ENCODE assay signal across 8 mouse cellular contexts in genomic region chr3:103420621-103421274, GRCm38 (mm10).
DNase-seq lines count a peak whose midpoint lies in the region; ATAC-seq and TF ChIP-seq lines count a peak whose summit lies in the region.

No protein-coding gene starts in this region.

- no peaks in the 10 kb centered on the region for H3K4me1 ChIP-seq in forebrain, postnatal 0 days (ENCODE audit: insufficient read depth)
- peaks cover 26% of the 10 kb centered on the region for H3K4me1 ChIP-seq in limb, embryonic 10.5 days
- H3K4me1 ChIP-seq in stomach, embryonic 16.5 days (ENCODE audit: control insufficient read depth, insufficient read depth, low read length), result peaks cover 17% of the 10 kb centered on the region

- peak; percentile 64 for ATAC-seq in forebrain, postnatal 0 days
- no peak for ATAC-seq in stomach, embryonic 16.5 days (ENCODE audit: insufficient read depth, low FRiP score)

- no peak overlapping the region for H3K4me3 ChIP-seq in forebrain, postnatal 0 days (ENCODE audit: low read depth, low read length)
- no peak overlapping the region for H3K4me3 ChIP-seq in limb, embryonic 10.5 days
- no peak overlapping the region for H3K4me3 ChIP-seq in stomach, embryonic 16.5 days (replicated peaks; ENCODE audit: low read length)

- no peaks in the 10 kb centered on the region for H3K36me3 ChIP-seq in forebrain, postnatal 0 days (ENCODE audit: insufficient read depth)
- no peaks in the 10 kb centered on the region for H3K36me3 ChIP-seq in limb, embryonic 10.5 days
- H3K36me3 ChIP-seq in stomach, embryonic 16.5 days (ENCODE audit: control insufficient read depth, insufficient read depth, low read length), result no peaks in the 10 kb centered on the region

- WGBS in forebrain, postnatal 0 days, result 39% methylated on average over 12 of the region's 12 CpGs
- 81% methylated on average over 12 of the region's 12 CpGs for WGBS in limb, embryonic 10.5 days
- WGBS in stomach, embryonic 16.5 days, result 54% methylated on average over 12 of the region's 12 CpGs

- DNase-seq in right cerebral cortex, postnatal 10 days (ENCODE audit: low spot score in 2 of 2), result peak; percentile 58 to 67
- DNase-seq in right cerebral cortex, postnatal 25 days, result no peak
- DNase-seq in forebrain, postnatal 0 days, result no peak
- DNase-seq in limb, embryonic 10.5 days (ENCODE audit: low spot score), result no peak
- DNase-seq in thymus, postnatal 36 days, result no peak
- DNase-seq in testis, postnatal 14 days (ENCODE audit: low spot score), result no peak
- DNase-seq in MN1 (ENCODE audit: low spot score), result no peak

- no peak overlapping the region for H3K27ac ChIP-seq in forebrain, postnatal 0 days (ENCODE audit: low read depth, low read length)
- peak overlapping the region; percentile 46 for H3K27ac ChIP-seq in limb, embryonic 10.5 days
- peak overlapping the region; percentile 83 for H3K27ac ChIP-seq in stomach, embryonic 16.5 days (ENCODE audit: low read length)

- no peaks in the 10 kb centered on the region for H3K9me3 ChIP-seq in forebrain, postnatal 0 days (ENCODE audit: low read length)
- H3K9me3 ChIP-seq in limb, embryonic 10.5 days (replicated peaks), result no peaks in the 10 kb centered on the region
- H3K9me3 ChIP-seq in stomach, embryonic 16.5 days (replicated peaks; ENCODE audit: control insufficient read depth, low read length), result no peaks in the 10 kb centered on the region

- H3K27me3 ChIP-seq in forebrain, postnatal 0 days (ENCODE audit: insufficient read depth, low read length), result no peaks in the 10 kb centered on the region
- no peaks in the 10 kb centered on the region for H3K27me3 ChIP-seq in limb, embryonic 10.5 days (ENCODE audit: low read depth, poor library complexity, severe bottlenecking)
- no peaks in the 10 kb centered on the region for H3K27me3 ChIP-seq in stomach, embryonic 16.5 days (ENCODE audit: control insufficient read depth, insufficient read depth, low read length)

- no peak overlapping the region for H3K4me2 ChIP-seq in forebrain, postnatal 0 days (ENCODE audit: low read depth)
- no peak overlapping the region for H3K4me2 ChIP-seq in stomach, embryonic 16.5 days (ENCODE audit: low read depth, low read length)

- no peak overlapping the region for H3K9ac ChIP-seq in forebrain, postnatal 0 days
- H3K9ac ChIP-seq in stomach, embryonic 16.5 days (ENCODE audit: low read length), result no peak overlapping the region

- TF ChIP-seq CTCF in forebrain, postnatal 0 days (IDR thresholded peaks at IDR 0.05; ENCODE audit: low read depth), result no peak

Comparison
In these comparisons a context has a peak if more than half of its experiments do, and no peak if none do; other contexts are left out.
1. DNase-seq: peak in right cerebral cortex, postnatal 10 days (2 of 2); none in right cerebral cortex, postnatal 25 days (single experiment), forebrain, postnatal 0 days (single experiment), limb, embryonic 10.5 days (single experiment), thymus, postnatal 36 days (0 of 2), testis, postnatal 14 days (single experiment) and MN1 (single experiment).